Mouse (Mus musculus): ENCODE measurements around the gene Pxt1. TPM values are rescaled to one million over a fixed set of nuclear protein-coding genes. Genes with fewer than 3 reads are reported as not detected.

The Pxt1 gene
- not detected for total RNA-seq (2023)

DNA sequence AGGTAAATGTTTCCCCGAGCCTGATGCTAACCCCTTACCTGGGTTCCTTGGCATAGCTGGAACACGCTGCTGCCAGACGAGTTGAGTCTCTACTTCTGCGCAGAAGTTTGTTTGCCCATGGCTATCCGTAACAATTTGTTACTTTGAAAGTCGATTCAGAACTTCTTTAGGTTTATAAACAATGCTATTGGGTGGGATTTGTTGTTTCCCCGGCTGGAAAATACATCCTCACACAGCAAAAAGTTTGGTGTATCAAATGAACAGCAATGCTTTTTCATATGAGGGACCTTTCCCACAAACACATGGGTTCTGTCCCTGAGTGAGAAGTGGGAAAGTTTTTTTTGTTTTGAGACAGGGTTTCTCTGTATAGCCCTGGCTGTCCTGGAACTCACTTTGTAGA lies at the start of gene Pxt1:
Gene Pxt1, minus strand, starts transcription at position 101 of the 400 bp plus-strand sequence.

DNA sequence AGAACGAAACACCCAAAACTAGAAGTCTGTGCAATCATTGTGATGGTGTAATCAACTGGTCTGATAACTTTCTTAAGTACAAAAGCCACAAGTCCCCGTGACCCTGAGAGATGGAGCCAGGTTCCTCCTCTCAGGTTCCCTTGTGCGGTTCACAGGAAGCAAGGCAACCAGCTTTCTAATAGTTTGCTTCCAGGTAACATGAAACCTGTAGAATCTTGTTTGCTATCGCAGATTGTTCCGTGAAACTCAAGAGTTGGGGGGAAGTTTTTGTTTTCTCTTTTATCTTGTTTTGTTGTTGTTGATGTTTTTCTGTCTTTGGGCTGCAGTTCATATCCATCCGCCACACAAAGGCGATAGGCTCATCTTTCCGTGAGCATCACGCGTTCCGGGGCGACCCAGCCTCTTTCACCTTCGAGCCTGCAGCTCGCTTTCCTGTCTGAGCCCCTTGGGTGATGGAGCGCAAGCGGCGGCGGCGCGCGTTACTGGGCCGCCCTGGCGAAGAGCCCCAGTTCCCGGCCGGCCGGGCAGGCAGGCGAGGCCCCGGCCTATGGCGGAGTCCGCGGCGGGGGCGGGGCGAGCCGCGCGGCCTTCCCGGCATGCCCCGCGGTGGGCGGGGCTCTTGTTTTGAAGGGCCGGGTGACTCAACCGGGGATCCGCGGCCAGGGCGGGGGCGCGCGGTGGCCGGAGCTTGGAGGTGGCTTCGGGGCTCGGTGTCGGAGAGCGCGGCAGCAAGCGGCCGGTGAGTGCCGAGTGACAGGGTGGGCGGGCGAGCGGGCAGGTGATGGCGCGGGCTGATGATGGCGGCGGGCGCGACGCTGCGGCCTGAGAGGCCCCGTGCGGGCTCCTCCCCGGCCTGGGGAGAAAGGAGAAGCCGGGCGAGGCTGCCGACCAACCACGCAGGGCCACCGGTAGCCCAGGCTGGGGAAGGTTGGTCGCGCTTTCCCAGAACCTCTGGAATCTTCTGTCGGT lies 8.5 kb upstream of the Pxt1 start, which contains the start of gene Kctd20:
Gene Kctd20, plus strand, starts transcription at position 120 of the 969 bp plus-strand sequence.

DNA sequence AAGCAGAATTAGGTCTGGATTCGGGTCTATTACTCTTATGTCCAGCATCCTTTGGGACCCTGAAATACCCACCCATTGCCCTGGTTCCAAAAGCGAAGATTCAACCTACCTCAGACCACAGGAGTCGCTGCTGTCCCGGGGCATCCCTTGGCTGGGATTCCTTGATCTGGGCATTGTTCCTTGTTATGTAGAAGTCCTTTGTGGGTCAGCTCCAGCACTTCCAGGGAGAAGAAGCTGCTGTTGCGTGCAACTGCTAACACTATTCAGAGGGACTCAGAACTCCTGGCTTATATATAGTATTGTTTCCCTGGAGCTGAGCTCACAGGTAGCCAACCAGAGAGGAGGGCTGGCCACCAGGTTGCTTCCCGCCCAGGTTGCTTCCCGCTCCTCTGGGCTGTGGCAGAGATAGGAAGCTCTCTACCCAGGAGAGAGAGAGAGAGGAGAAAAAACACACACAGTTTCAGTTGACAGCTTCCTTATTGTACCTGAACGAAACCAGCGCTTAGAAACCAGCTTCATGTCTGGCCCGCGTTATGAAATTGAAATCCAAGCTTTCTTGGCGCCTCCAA lies 28.5 kb downstream of the Pxt1 start, which contains the start of gene 4930539E08Rik:
Gene 4930539E08Rik, minus strand, starts transcription at position 265 of the 569 bp plus-strand sequence.

Other genes starting within 250 kb of the Pxt1 start
- 10 to 100 TPM in 1 of 2 experiments, 1 to 10 TPM in 1; 9.0 to 10.7 TPM for gene AC170998.1, start 217.8 kb downstream of the Pxt1 start, total RNA-seq (2023)
- not detected for gene Mapk13, start 174.5 kb downstream of the Pxt1 start, total RNA-seq (2023)
- 10 to 100 TPM; 62.1 to 75.6 TPM for gene Brpf3, start 142.8 kb downstream of the Pxt1 start, total RNA-seq (2023)
- gene Pnpla1, start 85.4 kb downstream of the Pxt1 start, total RNA-seq (2023): under 1 TPM in 1 of 2 experiments, not detected in 1; 0.27 TPM
- gene 4930539E08Rik, start 28.5 kb downstream of the Pxt1 start, total RNA-seq (2023): under 1 TPM; 0.27 to 0.38 TPM
- 10 to 100 TPM; 80.3 to 82.1 TPM for gene Kctd20, start 8.1 kb upstream of the Pxt1 start, total RNA-seq (2023)
- 100 to 1,000 TPM; 204 to 207 TPM for gene Stk38, start 64.2 kb upstream of the Pxt1 start, total RNA-seq (2023)
- 100 to 1,000 TPM; 517 to 573 TPM for gene Srsf3, start 88.8 kb upstream of the Pxt1 start, total RNA-seq (2023)
- 1 to 10 TPM; 2.0 to 3.2 TPM for gene Cdkn1a, start 147.1 kb upstream of the Pxt1 start, total RNA-seq (2023)
- gene Rab44, start 170.3 kb upstream of the Pxt1 start, total RNA-seq (2023): 1 to 10 TPM in 1 of 2 experiments, under 1 TPM in 1; 0.26 to 1.3 TPM